Mouse (Mus musculus) megakaryocyte, embryonic 14.5 days (primary cell): Measurements from ENCODE around the gene Tbc1d16. TPM values are rescaled to one million over a fixed set of nuclear protein-coding genes. Genes with fewer than 3 reads are reported as not detected.

ENCODE experiments used
- H3K27me3 ChIP-seq: replicated peaks from 2 replicates; pipeline ENCODE3; 2012; ENCODE audit warnings: inconsistent platforms
- H3K36me3 ChIP-seq: replicated peaks from 2 replicates; pipeline ENCODE3; 2012; ENCODE audit warnings: low read length, inconsistent platforms, mixed read lengths
- H3K4me1 ChIP-seq: 2 replicates; pipeline ENCODE4 v1.6.1; 2012; ENCODE audit warnings: inconsistent platforms
- H3K4me3 ChIP-seq: replicated peaks from 2 replicates; pipeline ENCODE3; 2012; ENCODE audit warnings: moderate library complexity, mild to moderate bottlenecking, inconsistent platforms
- H3K9me3 ChIP-seq: 2 replicates; pipeline ENCODE4 v1.6.1; 2012; ENCODE audit warnings: inconsistent platforms
- FLI1 ChIP-seq: IDR thresholded peaks from 2 replicates; pipeline ENCODE4 v1.6.1; 2012; ENCODE audit warnings: low read length, inconsistent platforms, mixed read lengths
- GATA1 ChIP-seq: IDR thresholded peaks from 3 replicates; pipeline ENCODE4 v1.6.1; 2012; ENCODE audit warnings: mixed read lengths, low read length, inconsistent platforms, borderline replicate concordance
- polyA plus RNA-seq: library from polyadenylated mRNA; stranded (reverse); fragments of >175 nt; gene quantifications from 2 replicates; pipeline ENCODE4 v1.2.3, GENCODE M21; 2012; ENCODE audit warnings: low replicate concordance; ENCODE audit not compliant: insufficient read depth

Tbc1d16 gene
- polyA plus RNA-seq, 1 experiment, result 0.85 TPM

DNA sequence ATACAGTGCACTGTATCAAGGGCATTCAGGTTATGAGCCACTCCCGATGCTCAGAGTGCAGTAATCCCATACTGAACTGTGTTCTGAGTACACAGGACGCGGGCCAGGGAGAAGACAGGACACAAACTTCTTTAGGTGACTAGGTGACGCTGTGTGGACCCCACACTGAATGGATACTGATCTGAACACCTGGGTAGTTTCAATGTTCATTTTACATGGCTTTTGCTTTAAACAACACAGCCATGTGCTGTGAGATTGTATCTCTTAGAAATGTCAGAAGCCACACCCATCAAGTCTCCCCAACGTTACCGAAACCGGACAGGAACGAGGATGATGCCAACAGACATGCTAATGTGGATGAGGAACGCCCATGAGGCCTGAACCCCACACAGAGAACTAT lies 35.7 kb downstream of the Tbc1d16 start:
- H3K9me3 ChIP-seq, result no peaks in the 10 kb centered on the region
- TF ChIP-seq FLI1 (no peak), GATA1 (no peak)
- peaks cover 11% of the 10 kb centered on the region for H3K4me1 ChIP-seq

GRCm38 (mm10) chr11:119192176-119192575 lies 36.1 kb downstream of the Tbc1d16 start:
- H3K36me3 ChIP-seq, result no peaks in the 10 kb centered on the region
- H3K27me3 ChIP-seq, result peaks cover 79% of the 10 kb centered on the region
- H3K4me3 ChIP-seq, result no peak overlapping the region
- TF ChIP-seq GATA1, result no peak
- no peak for TF ChIP-seq FLI1
- H3K4me1 ChIP-seq, result peaks cover 11% of the 10 kb centered on the region
- H3K9me3 ChIP-seq, result no peaks in the 10 kb centered on the region

More for the DNA sequence above, 35.7 kb downstream of the Tbc1d16 start:
- H3K27me3 ChIP-seq, result peaks cover 79% of the 10 kb centered on the region
- no peak overlapping the region for H3K4me3 ChIP-seq
- no peaks in the 10 kb centered on the region for H3K36me3 ChIP-seq

DNA sequence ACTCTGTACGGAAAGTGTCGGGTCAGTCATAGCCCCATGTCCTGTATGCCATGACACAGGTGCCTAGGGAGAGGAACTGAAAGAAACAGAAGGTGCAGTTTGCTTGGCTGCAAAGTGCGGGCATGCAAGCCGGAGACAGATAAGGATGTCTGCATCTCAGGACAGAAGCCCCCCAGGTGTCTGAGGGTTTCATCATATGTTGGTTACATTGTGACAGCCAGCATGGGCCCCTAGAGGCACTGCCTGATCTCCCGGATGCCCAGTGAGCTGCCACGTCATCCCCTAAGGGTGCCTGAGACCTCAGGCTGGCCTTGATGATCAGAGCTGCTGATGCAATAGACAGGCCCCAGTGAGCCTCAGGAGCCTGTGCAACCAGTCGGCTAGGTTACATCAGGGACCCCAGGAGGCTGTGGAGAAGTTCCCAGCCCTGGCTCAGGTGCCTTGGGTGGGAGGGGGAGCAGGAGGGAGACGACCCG lies 36.7 kb downstream of the Tbc1d16 start:
- Histone ChIP-seq H3K27me3 (peaks cover 79% of the 10 kb centered on the region), H3K36me3 (no peaks in the 10 kb centered on the region), H3K9me3 (no peaks in the 10 kb centered on the region), H3K4me1 (peaks cover 11% of the 10 kb centered on the region), H3K4me3 (no peak overlapping the region)
- TF ChIP-seq FLI1, result no peak
- TF ChIP-seq GATA1, result no peak

GRCm38 (mm10) chr11:119190498-119190897 lies 37.8 kb downstream of the Tbc1d16 start:
- Histone ChIP-seq H3K36me3 (no peaks in the 10 kb centered on the region), H3K27me3 (peaks cover 81% of the 10 kb centered on the region), H3K4me1 (peaks cover 11% of the 10 kb centered on the region)

GRCm38 (mm10) chr11:119189319-119189718 lies 39.0 kb downstream of the Tbc1d16 start:
- Histone ChIP-seq H3K9me3 (no peaks in the 10 kb centered on the region), H3K27me3 (peaks cover 77% of the 10 kb centered on the region), H3K36me3 (no peaks in the 10 kb centered on the region), H3K4me1 (peaks cover 11% of the 10 kb centered on the region), H3K4me3 (no peak overlapping the region)
- no peak for TF ChIP-seq GATA1
- no peak for TF ChIP-seq FLI1

More at GRCm38 (mm10) chr11:119190498-119190897, 37.8 kb downstream of the Tbc1d16 start:
- H3K4me3 ChIP-seq, result peak overlapping the region; percentile 67
- TF ChIP-seq FLI1 (no peak), GATA1 (no peak)
- no peaks in the 10 kb centered on the region for H3K9me3 ChIP-seq

GRCm38 (mm10) chr11:119188389-119188788 lies 39.9 kb downstream of the Tbc1d16 start:
- peaks cover 11% of the 10 kb centered on the region for H3K4me1 ChIP-seq
- H3K4me3 ChIP-seq, result no peak overlapping the region
- TF ChIP-seq FLI1 (no peak), GATA1 (no peak)
- no peaks in the 10 kb centered on the region for H3K36me3 ChIP-seq
- no peaks in the 10 kb centered on the region for H3K9me3 ChIP-seq
- peaks cover 76% of the 10 kb centered on the region for H3K27me3 ChIP-seq

DNA sequence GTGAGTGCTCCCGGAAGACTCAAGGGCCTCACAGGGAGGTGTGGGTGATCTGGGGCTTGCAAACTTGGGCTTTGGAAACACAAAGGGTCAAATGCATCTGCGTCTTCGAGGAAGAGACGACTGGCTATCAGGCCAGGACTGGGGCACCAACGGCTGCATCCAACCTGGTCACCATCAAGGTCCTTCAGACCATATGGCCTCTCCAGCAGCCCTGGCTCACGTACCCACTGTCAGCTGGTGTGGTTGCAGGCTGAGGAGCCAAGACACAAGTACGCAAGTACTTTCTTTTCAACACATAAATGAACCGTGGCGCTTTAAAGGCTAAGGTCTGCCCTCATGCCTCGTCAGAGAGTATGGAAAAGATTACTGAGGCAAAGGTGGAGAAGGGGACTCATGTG lies 40.5 kb downstream of the Tbc1d16 start:
- TF ChIP-seq FLI1 (no peak), GATA1 (no peak)
- H3K9me3 ChIP-seq, result no peaks in the 10 kb centered on the region
- peaks cover 78% of the 10 kb centered on the region for H3K27me3 ChIP-seq
- peaks cover 11% of the 10 kb centered on the region for H3K4me1 ChIP-seq
- H3K4me3 ChIP-seq, result no peak overlapping the region
- no peaks in the 10 kb centered on the region for H3K36me3 ChIP-seq

- Histone ChIP-seq H3K27me3 (peaks cover 75% of the 10 kb centered on the region), H3K36me3 (no peaks in the 10 kb centered on the region), H3K9me3 (no peaks in the 10 kb centered on the region), H3K4me3 (no peak overlapping the region), H3K4me1 (peaks cover 11% of the 10 kb centered on the region)
- TF ChIP-seq GATA1 (no peak), FLI1 (no peak)
Measured at GRCm38 (mm10) chr11:119186989-119187799, 41.1 kb downstream of the Tbc1d16 start.

DNA sequence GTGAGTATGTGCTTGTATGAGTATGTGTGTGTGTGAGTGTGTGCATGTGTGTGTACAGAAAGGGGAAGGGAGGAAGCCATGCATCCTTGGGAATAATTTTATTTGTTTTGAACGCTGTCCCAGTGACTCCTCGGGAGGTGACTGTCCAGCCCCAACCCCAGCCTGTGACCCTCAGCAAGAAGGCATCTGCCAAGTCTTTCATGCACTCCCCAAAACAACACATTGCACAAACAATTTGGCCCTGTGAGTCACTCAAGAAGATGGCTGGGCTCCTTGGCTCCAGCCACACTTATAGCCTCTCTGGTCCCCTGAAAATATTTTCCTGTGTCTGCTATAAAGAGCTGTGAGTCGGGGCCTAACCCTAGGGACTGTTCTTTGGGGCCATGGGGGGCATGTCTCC lies 41.9 kb downstream of the Tbc1d16 start:
- H3K36me3 ChIP-seq, result no peaks in the 10 kb centered on the region
- H3K4me1 ChIP-seq, result peaks cover 8% of the 10 kb centered on the region
- H3K27me3 ChIP-seq, result peaks cover 74% of the 10 kb centered on the region
- no peak overlapping the region for H3K4me3 ChIP-seq
- no peaks in the 10 kb centered on the region for H3K9me3 ChIP-seq
- TF ChIP-seq FLI1 (no peak), GATA1 (no peak)

DNA sequence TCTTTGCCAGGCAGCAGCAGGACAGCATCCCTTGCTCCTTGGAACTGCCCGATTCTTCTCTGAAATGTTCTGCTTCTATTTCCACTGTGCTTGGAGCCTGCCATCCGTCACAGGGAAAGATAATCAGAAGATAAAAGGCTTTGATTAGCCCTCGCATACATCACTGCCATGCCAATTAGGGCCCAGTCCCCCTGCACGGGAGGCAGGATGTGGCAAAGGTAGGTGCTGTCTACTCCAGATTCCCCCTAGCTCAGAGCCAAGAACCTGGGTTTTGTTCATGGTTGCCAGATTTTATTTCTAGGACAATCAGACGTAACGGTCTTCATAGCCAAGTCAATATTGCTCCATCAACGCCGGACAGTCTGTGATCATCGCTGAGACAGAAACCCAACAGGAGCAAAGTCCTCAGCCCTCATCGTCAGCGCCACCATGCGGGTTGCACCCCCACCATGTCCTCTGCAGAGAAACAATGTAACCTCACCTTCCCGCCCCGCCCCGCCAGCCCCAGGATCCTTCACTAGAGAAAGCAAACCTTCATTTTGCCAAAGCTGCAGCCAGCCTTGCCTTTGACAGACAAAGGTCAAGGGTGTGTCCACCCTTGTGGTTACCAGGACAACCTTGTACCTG lies 44.5 kb downstream of the Tbc1d16 start:
- no peaks in the 10 kb centered on the region for H3K4me1 ChIP-seq

More for the DNA sequence above, 44.5 kb downstream of the Tbc1d16 start:
- no peak for TF ChIP-seq GATA1
- no peak for TF ChIP-seq FLI1
- Histone ChIP-seq H3K9me3 (peaks cover 13% of the 10 kb centered on the region), H3K36me3 (no peaks in the 10 kb centered on the region), H3K4me3 (no peak overlapping the region), H3K27me3 (peaks cover 76% of the 10 kb centered on the region)
